Mouse (Mus musculus): ENCODE measurements around the gene Zbtb42.

- TF ChIP-seq CTCF (IDR thresholded peaks at IDR 0.05; ENCODE audit: low read depth) = no peak
- TF ChIP-seq EP300 (IDR thresholded peaks at IDR 0.05; ENCODE audit: low read depth) = no peak
Observed at GRCm38 (mm10) chr12:112696806-112697425, 18.3 kb downstream of the Zbtb42 start.

Measured in liver, postnatal 0 days (tissue).